Mouse (Mus musculus) heart, postnatal 36 days (tissue): ENCODE data around the gene Mtmr2. TPM values are rescaled to one million over a fixed set of nuclear protein-coding genes. Genes with fewer than 3 reads are reported as not detected.

Source experiments
- total RNA-seq, 2 experiments: library from RNA; stranded (reverse); gene quantifications; 2 replicates each; pipeline ENCODE4 v1.2.3; 2021

Mtmr2 gene
- total RNA-seq, 2 experiments from 2014 or later: 24.7 to 26.3 TPM

Other genes starting within 250 kb of the Mtmr2 start
- 10 to 100 TPM; 10.1 to 10.8 TPM for gene Cep57, start 78.7 kb downstream of the Mtmr2 start, total RNA-seq
- 10 to 100 TPM in 1 of 2 experiments, 1 to 10 TPM in 1; 6.9 to 12.2 TPM for gene Fam76b, start 79.3 kb downstream of the Mtmr2 start, total RNA-seq